Mouse (Mus musculus) right cerebral cortex, postnatal 4 days (tissue): ENCODE results near the gene Grb2.

Experiments used
- DNase-seq: peaks from one replicate; pipeline ENCODE4 v3.0.0-alpha.2; 2022

Grb2 gene

DNA sequence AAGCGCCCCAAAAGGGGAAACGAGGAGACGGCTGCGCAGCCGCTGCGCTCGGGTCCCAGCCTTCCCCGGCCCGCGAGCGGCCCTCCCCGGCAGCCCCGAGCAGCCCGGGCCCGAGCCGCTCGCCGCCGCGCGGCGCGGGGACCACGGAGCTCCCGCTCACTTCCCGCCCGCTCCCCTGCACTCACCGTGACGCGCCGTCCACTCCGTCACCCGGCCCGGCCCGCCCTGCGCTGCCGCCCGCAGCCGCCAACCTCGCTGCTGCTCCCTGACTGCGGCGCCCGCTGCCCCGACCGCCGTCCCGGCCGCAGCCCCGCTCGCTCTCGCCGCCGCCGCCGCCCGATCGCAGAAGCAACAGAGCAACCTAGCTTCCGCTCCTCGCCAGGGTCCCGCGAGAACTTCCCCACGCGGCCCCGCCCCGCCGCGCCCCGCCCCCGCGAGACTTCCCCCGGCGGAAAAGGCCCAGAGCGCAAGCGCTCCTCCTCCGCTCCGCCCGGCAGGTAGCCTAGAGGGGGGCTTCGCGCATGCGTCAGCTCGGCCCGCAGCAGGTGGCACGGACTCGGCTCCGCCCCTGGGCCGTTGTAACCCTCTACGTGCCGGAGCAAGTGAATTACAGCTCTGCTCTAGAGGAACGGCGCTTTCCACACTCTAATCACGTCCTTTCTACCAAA is at the start of gene Grb2:
Grb2 (minus strand) TSS at position 389 of the 668 bp plus-strand sequence.
- peak; percentile 99 for DNase-seq

DNA sequence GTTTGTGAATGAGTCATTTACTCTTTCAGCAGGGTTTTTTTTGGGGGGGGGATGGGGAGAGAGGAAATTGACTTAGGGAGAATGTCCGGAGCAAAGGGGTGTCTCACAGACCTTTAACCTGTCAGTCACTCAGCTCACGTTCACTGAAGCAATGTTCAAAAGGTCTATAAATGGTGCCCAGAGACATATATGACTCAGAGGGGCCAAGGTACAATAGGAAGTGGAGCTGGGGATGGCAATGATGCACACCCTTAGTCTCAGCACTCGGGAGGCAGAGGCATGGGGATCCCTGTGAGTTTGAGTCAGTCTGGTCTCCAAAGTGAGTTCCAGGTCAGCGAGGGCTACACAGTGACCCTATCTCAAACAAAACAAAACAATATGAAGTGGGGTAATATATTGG is 45.1 kb upstream of the Grb2 start:
- DNase-seq: no peak

DNA sequence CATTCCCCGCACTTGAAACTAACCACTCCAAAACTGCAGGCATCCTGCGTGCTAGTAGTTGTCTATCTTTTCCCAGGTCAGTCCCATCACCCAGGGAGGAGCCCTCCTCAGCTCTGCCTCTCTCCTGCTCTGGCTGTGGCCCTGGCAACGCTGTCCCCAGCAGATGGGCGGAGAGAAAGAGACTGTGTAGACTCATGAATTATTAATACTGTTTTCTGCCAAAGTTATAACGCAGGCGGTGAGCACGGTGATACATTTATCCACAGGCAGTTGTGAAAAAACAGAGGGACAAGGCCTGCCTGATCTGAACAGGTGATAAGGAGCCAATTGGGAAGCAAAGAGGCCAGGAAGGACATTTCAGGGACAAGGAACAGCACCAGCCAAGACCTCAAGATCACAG is 44.3 kb upstream of the Grb2 start:
- no peak for DNase-seq

DNA sequence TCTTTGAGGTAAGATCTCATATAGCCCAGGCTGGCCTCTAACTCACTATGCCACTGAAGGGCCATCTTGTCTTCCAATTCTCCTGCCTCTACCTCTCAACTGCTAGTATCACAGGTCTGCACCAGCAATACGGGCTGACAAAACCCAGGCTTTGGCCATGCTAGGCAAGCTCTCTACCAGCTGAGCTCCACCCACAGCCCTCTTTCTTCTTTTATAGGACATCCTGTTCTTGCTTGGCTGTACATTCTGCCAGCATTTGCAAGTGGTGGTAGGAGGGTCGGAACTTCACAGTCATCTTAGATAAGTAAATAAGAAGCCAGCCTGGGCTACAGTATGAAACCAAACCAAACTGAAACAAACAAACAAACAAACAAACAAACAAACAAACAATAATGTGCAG is 43.3 kb upstream of the Grb2 start:
- no peak for DNase-seq

DNA sequence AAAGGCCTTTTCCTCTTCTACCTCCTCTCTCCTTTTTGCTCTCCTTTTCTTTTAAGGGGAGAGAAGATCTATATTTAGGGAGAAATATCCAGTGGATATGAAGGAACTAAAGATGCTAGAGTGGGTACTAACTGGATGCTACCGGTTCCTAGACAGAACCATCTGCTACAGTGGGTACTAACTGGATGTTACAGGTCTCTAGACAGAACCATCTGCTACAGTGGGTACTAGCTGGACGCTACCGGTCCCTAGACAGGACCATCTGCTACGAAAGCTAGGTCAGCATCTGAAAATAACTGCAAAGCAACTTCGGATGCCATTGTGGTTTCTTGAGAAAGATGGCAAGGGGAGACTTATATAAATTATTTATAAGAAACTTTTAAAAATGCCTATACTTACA is 41.4 kb upstream of the Grb2 start:
- no peak for DNase-seq

DNA sequence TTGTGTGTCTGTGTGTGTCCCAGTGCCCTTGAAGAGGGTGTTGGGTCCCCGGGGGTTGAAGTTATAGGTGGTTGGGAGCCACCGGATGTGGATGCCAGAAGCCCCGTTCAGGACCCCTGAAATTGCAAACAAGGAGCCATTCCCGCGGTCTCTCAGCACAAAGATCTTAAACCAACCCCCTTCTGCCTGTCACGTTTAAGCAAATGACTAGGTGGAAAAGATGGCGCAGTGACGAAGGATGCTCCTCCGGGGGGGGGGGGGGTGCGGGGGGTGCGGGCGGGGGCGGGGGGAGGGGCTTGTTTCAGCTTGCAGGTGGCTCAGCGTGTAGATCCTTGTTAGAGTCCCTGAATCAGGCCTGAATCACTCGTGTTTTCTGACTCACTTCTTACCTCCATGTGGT is 39.0 kb upstream of the Grb2 start:
- no peak for DNase-seq

DNA sequence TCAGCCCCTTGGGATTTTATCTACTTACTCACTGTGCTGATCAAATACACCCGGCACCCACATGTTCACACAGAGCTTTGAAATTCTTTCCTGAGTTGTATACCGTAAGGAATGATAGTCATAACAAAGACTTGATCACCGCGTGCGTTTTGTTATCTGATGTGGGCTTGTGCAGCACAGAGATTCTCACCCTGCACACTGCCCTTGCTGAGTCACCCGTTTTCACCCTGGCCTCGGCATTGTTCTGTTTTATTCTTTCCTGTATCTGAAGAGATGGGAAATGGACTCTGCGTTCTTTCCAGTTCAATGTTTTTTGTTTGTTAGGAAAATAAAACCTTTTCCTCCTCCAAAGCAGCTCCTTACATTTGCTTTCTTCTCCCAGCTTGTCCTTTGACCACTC is 38.4 kb upstream of the Grb2 start:
- DNase-seq: no peak

DNA sequence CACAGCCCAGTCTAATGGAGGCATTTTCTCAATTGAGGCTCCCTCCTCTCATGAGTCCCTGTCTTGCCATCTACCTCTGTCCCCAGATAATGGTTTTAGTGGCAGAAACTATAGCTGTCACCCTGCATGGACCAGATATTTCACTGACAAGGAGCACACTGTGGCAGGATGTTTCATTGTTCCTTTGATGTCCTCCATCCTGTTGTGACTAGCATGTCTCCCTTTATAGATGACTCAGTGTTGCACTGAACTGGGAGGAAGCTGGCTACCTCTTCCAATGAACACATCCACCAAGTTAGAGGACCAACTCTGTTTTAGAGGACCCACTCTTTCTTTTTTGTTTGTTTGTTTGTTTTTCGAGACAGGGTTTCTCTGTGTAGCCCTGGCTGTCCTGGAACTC is 37.7 kb upstream of the Grb2 start:
- DNase-seq: no peak

DNA sequence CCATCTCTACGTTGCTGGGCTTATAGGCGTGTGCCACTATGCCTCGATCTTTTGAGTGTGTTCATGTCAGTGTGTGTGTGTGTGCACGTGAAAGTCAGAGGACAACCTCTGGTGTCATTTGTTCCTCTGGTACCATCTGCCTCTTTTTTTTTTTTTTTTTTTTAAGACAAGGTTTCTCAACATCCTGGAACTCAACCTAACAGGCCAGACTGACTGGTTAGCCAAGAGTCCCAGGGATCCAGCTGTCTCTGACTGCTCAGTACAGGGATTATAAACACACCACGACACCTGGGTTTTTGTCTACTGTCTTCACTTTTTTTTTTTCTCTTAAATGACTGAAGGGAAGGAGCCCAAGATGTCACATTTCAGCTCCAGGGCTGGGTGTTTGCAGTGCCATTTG is 36.0 kb upstream of the Grb2 start:
- no peak for DNase-seq

DNA sequence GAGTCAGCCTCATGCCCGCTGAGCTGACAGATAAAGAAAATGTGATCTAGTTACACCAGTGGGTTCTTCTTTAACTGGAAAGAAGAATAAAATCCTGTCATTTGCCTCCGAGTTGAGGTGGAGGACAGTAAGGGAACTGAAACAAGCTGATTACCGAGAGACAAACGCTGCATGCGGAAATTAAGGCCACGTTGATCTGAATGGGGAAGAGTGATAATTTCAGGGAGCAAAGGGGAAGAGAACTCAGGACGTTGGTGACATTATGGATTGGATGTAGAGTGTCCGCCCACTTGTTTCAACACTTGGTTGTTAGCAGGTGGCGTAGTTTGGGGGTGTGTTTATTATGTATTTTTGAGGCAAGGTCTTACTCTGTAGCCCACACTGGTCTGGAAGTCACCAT is 34.5 kb upstream of the Grb2 start:
- no peak for DNase-seq

DNA sequence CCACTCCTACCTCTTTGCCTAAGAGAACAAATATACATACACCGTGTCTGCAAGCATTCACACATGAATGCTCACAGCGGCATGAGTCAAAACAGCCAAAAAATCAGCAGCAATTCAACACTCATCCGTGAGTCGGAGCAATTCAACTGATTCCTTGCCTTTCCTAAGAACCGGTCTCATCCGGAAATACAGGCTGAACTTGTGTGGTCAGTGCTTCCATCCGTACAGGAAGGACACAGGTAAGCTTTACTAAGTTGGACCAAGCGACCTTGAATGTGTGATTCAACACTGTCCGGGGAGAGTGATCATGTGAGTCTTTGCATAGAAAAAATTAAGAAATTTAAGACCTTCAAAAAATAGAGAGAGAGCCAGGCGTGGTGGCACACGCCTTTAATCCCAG is 32.7 kb upstream of the Grb2 start:
- no peak for DNase-seq

DNA sequence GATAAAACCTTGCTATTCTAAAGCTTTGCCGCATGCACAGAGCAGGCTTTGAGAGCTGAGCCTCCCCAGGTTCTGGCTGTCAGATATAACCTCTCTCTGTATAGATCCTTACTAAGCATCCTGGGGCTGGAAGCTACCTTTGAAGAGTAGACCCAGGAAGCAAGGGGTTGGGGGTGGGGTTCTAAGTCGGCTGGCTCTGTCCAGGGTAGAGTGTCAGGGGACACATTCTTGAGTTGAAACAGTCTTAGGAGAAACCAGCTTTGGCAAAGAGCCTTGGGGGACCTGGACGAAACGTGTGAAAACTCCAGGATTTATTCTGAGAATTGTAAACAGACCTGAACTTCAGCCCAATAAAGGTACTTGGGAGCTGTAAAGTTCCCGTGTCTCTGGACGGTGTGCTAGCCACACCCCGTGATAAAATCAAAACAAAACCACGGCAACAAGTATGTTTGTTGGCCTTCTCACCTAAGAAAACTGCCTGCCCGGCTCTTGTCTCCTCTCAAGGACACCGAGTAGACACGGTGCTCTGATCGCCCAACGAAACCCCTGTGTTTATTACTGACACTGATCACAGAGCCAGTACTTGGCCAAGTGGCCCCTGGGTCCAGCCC is 30.0 kb upstream of the Grb2 start:
- no peak for DNase-seq

DNA sequence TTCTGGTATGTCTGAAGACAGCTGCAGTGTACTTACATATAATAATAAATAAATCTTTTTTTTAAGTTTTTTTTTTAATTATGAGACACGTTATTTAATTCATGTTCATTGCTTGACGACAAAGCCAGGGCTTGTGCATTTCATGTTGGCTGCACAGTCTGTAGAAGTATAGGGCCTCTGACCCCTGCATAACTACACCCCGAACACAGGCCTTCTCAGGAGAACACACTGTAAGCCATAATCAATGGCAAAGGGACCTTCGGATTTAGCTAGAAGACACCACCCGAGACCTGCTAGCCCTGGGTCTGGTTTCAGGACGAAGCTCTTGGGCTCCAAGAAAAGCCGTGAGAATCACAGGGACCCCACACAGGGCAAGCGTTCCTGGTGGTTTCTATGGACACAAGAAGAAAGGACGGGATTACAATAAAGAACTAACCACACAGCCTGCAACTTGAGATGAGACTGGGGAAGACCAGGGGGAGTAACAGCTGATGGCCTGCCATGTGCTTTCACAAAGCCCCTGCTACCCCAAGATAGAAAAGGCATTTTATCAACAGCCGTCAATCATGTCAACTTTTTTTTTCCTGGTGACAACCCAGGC is 29.3 kb upstream of the Grb2 start:
- DNase-seq: no peak

DNA sequence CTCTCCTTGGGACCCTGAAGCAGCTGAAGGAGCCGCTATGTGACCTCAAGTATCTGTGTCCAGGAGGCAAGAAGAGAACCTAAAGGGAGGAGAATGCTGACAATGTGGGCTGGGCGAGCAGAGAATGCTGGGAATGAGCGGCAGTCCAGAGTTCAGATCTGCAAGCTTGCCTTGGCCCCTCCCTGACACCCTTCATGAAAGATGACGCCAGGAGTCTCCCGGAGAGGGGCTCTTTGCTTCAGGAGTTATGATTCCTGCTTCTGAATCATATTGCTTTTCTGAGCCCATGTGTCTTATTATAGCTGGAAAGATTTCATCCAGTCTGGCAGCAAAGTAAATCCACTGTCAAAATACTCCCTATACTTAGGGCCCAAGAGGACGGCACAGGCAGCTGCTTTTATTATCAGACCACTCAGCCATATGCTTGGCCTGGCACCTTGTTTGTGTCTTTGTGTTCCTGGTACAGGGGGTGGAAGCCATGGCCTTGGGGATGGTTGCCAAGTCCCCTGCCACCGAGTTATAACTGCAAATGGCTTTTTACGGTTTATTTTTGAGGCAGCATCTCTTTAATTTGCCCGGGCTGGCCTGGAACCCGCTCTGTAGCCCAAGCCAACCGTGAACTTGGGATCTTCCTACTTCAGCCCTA is 25.8 kb upstream of the Grb2 start:
- DNase-seq: no peak

DNA sequence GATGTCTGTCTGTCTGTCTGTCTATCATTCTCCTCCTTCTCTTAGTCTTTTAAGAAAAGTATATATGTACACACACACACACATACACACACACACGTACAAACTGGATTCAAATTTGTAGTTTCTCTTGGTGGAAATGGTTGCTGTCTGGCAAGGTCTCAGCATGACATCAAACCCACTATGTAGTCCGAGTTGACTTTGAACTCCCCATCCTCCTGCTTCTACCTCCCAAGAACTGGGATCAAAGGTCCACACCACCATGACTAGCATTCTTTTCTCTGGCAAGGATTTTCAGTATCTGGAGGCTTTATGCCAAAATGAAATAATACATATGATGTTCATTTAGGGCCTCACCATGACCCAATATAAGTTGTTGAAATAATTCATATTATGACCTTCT is 14.8 kb upstream of the Grb2 start:
- DNase-seq: no peak

DNA sequence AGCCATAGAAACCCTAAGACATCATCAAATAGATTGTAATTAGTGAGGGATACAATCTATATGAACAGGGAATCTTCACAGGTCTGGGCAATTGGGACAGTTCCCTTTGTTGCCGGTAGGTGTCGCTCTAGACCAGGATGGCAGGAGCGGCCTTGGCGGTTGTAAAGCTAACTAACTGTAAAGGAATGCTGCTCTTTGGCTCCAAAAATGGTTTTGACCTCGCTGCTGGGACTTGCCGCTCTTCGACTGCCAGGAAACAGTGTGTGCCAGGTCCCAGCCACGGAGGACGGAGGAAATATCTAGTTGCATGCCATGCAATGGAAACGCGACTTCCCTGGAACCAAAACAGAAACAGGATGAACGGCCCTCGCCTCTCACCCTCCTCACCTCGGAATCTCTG is 14.2 kb upstream of the Grb2 start:
- DNase-seq: peak; percentile 73

DNA sequence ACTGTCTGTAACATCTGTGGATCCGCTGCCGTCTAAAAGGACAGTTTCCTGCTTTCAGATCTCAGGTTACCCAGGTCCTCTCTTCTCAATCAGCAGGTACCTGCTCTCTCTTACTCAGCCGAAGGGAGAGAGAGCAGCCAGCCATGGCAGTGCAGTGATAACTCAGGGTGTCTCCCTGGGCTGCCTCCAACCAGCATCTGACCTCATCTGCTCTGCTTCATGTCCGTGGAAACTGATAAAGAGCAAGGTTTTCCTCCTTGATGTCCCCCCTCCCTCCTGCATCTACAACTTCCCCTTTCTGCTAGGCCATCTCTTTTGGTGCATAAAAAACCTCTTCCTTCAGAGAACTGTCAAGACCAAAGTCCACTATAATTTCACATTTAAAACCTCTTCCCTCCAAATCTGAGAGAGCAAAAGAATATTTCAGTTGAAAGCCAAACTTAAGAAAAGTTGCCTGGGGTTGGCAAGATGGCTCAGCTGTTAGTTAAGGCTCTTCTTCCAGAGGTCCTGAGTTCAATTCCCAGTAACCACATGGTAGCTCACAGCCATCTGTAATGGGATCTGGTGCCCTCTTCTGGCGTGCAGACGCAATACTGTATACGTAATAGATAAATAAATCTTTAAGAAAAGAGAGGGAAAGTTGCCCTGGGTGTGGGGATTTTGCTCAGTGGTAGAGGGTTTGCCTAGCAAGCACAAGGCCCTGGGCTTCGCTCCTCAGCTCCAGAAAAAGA is 9.4 kb upstream of the Grb2 start:
- DNase-seq: no peak

DNA sequence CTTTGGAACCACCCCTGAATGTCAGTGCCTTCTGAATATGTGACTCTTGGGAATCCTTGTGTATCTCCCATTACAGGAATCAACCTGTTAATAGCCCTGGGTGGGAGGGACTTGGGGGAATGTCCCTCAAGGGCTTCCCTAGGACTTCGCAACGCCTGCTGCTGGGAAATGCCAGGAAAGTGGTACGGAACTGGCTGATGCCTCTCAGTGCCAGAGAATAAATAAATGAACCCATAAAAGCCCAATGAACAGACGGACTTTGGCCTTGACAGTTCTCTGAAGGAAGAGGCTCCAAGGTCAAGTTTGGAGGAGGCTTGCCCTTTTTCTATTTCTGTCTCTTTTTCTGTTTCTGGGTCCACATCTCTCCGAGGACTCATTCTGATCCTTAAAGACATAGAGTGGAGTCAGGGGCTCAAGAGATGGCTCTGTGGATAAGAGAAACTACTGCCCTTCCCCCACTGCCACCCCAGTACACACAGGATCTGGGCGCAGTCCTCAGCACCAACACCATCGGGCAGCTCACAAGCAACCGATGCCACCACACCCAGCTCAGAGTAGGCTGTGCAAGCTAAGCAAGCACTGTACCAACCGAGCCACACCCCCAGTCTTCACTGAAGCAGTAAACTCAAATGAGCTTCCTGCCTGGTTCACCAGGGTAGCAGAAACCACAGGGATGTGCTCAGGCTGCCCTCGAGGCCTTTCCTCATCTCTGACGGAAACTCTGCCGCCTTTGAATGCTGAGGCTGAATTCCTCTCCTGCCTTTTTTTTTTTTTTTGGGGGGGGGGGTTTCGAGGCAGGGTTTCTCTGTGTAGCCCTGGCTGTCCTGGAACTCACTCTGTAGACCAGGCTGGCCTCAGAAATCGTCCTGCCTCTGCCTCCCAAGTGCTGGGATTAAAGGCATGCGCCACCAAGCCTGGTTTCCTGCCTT is 8.3 kb upstream of the Grb2 start:
- no peak for DNase-seq

DNA sequence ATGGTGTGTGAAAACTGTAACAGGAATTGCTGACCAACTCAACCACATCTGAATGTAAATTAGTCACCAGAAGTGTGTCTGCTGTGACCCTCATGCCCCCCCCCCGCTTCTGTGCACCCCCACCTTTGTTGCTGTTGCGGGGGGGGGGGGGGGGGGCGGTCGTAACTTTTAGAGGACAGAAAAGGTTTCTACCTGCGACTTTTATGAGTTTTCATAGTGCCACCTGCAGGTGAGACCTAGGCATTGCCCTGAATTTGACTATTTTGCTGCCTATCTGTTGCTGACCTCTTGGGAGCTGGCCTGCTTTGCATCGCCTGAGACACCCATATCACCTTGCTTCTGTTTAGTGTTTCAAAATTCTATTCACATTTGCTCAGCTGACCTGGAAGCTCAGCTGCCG is 6.1 kb upstream of the Grb2 start:
- no peak for DNase-seq

DNA sequence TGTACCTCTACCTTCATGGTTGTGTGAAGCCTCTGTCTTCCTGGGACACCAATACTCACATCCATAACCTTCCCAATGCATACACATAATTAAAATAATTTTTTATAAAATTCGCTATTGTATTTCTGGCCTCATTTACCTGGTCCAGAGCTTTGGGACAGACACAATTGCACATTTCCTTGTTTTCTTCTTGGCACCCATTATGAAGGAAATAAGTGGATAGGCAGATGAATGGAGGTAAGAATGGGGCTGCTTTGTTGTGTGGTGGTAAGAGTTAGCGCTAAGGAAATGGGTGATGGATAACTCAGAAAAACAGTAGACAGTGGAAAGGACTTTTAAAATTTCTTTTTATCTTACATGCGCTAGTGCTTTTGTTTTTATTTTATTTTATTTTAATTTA is 5.0 kb upstream of the Grb2 start:
- DNase-seq: no peak

DNA sequence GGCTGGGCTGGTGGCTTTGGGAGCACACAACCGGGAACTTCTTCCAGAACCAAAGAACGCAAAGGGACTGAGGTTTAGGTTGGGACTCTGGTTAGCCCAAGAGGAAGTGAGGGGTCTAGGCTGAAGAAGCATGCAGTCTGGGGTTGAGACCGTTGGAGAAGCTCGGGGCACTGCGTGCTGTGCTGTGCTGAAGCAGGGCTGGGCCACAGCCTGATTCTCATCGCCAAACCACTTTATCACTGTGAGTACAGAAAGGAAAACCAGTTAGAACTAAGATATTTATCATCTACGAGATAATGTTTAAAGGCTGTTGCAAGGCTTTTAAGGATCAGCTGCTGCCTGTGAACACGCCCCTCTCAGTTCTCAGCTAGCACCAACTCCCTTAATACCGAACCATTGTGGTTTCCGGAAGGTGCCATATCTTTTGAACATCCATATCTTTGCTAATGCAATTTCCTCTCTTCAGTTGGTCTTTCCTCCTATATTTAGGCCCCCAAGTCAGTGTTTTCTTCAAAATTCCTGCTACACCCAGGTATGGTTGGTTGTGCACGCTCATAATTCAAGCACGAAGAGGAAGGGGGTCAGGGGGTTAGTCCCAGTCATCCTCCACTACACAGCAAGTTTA is 4.4 kb upstream of the Grb2 start:
- DNase-seq: no peak

DNA sequence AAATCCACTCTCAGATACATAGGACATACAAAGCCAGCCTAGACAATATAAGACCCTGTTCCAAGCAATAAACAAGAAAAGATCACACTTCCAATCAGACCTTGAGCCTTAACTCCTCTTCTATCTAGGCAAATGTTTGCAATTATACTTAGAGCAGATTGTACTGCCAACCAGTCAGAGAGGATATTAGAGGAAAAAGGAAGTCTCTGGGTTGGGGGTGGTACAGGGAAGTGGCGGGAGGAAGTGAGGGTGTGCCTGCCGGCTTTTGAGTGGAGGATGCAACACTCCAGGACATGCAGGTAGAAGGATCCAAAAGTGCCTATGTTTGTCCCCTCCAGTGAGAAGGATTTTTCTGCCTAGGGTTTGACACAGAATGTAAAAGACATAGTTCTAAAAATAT is 3.9 kb upstream of the Grb2 start:
- no peak for DNase-seq
